Mouse (Mus musculus): Measurements from ENCODE around the gene Vasp.

DNA sequence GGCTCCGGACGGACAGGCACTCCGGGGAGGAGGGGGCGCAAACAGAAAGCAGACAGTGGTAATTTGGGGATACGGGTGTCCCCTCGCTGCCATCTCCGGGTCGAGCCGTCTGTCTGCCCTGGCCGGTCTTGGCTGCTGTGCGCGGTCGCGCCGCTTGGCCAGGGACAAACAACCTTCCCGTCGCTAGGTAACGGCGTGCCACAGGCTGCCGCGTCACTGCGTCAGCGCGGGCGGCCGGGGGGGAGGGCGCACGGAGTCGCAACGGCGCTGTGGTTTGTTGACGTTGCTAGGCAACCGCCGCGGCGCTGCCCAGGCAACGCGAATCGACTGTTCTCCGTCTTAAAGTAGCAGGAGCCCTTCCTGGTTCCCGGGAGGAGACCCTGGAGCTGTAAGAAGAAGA lies 48.3 kb upstream of the Vasp start:
- TF ChIP-seq CTCF (IDR thresholded peaks at IDR 0.05; ENCODE audit: low read depth): peak; percentile 34; the same call in 1 of the 2 replicates
- no peak for TF ChIP-seq EP300 (optimal IDR thresholded peaks at IDR 0.05)
